Mouse (Mus musculus) kidney, postnatal 0 days (tissue): Measurements from ENCODE around the gene Gzmg. TPM values are rescaled to one million over a fixed set of nuclear protein-coding genes. Genes with fewer than 3 reads are reported as not detected.
"Not testable (repeated sequence)": the region's sequence is repeated elsewhere in the genome, so short reads cannot be mapped to it uniquely, and the experiment has no call there.

Experiments used
- ATAC-seq: fragments of 200-750 bp; cut with Nextera tagmentation; replicated peaks from 2 replicates; pipeline ENCODE4 v1.8.0; 2017; ENCODE audit warnings: low read depth, moderate number of reproducible peaks, moderate TSS enrichment, moderate library complexity; ENCODE audit not compliant: low FRiP score
- DNase-seq: peaks from one replicate; pipeline ENCODE4 v3.0.0-alpha.2; 2016; ENCODE audit warnings: low spot score
- H3K27ac ChIP-seq: fragments of 300-500 bp; sonication (generic); 2 replicates; pipeline ENCODE4 v1.5.1; 2014; ENCODE audit warnings: mild to moderate bottlenecking
- H3K27me3 ChIP-seq: fragments of 300-500 bp; sonication (generic); 2 replicates; pipeline ENCODE4 v1.6.1; 2014; ENCODE audit warnings: low read length, mixed read lengths; ENCODE audit not compliant: insufficient read depth
- H3K36me3 ChIP-seq: fragments of 300-500 bp; sonication (generic); 2 replicates; pipeline ENCODE4 v1.6.1; 2014; ENCODE audit warnings: low read length, mixed read lengths; ENCODE audit not compliant: insufficient read depth
- H3K4me1 ChIP-seq: fragments of 300-500 bp; sonication (generic); replicated peaks from 2 replicates; pipeline ENCODE4 v1.6.1; 2014; ENCODE audit warnings: antibody characterized with exemption, low read length, mixed read lengths; ENCODE audit not compliant: insufficient read depth
- H3K4me2 ChIP-seq: fragments of 300-500 bp; sonication (generic); 2 replicates; pipeline ENCODE4 v1.6.1; 2014; ENCODE audit warnings: mild to moderate bottlenecking, low read length, moderate library complexity, mixed read lengths
- H3K4me3 ChIP-seq: fragments of 300-500 bp; sonication (generic); replicated peaks from 2 replicates; pipeline ENCODE4 v1.5.1; 2014; ENCODE audit warnings: low read depth, low read length
- H3K9ac ChIP-seq: fragments of 300-500 bp; sonication (generic); 2 replicates; pipeline ENCODE4 v1.6.1; 2014; ENCODE audit warnings: low read depth, low read length
- H3K9me3 ChIP-seq: fragments of 300-500 bp; sonication (generic); replicated peaks from 2 replicates; pipeline ENCODE4 v1.6.1; 2016; ENCODE audit warnings: low read length, inconsistent platforms, mixed read lengths
- CTCF ChIP-seq: IDR thresholded peaks from 2 replicates; pipeline ENCODE4 v1.5.1; 2016; ENCODE audit warnings: antibody characterized with exemption, low read depth, mild to moderate bottlenecking, moderate library complexity
- WGBS: fragments of 180-500 bp; shearing (Covaris S2); extraction: QIAGEN DNeasy Blood & Tissue Kit; methylation state at CpG from one replicate; pipeline ENCODE4 v1.1.7; 2014; 5-methylcytosine and 5-hydroxymethylcytosine counted together
- polyA plus RNA-seq: library from polyadenylated mRNA; unstranded; fragments of >200 nt; fragmentation: Nextera tagmentation; extraction: Ambion mirVana; gene quantifications from 2 replicates; pipeline ENCODE4 v1.2.1, GENCODE M21; 2015

Gene Gzmg
- polyA plus RNA-seq, 1 experiment from 2014 or later = not detected

DNA sequence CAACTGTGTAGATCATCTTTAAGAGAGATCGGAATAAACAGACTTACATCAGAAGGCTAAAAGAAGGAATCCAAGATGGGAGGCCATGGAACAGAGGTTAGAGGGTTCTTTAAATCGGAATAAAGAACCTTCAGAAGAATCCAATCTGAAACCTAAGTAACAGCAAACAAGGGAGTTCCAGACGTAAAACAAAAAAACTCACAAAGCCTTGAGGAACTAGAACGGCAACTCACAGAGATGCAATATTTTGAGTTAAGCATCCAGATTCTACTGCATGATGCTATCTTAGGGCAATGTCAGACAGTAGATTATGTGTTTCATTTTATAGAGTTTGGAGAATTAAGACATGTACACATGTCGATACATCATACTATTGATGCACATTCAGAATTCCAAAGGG, 15.1 kb upstream of the Gzmg start, which contains the start of gene Gzmn:
Gene Gzmn, minus strand, starts transcription at position 101 of the 400 bp plus-strand sequence.
- Histone ChIP-seq H3K27me3 (no peaks in the 10 kb centered on the region), H3K36me3 (no peaks in the 10 kb centered on the region), H3K4me1 (no peaks in the 10 kb centered on the region), H3K9me3 (no peaks in the 10 kb centered on the region), H3K4me3 (no peak within 1 kb of the TSS), H3K4me2 (no peak within 1 kb of the TSS), H3K9ac (no peak within 1 kb of the TSS), H3K27ac (no peak within 1 kb of the TSS)
- no peak for TF ChIP-seq CTCF
- DNase-seq (no peak), ATAC-seq (no peak)
- 83% methylated on average over 5 of the region's 5 CpGs for WGBS

DNA sequence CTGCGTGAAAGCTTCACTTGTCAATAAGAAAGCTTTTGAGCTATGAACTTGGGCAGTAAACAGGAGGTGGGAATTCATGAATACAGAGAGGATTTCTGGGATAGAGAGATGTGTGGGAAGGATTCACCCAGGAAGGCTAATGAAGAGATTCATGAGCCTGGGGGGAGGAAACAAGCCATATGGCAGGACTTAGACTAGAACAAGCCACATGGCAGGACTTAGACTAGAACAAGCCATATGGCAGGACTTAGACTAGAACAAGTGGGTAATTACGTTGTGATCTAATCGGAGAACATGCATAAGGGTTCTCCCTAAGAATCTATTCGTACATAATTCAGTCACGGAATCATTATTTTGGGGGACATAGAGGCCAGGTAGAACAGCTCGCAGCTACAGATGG, 14.0 kb upstream of the Gzmg start:
- Histone ChIP-seq H3K27ac (no peak overlapping the region), H3K4me1 (no peaks in the 10 kb centered on the region), H3K4me2 (no peak overlapping the region), H3K27me3 (no peaks in the 10 kb centered on the region), H3K9me3 (no peaks in the 10 kb centered on the region), H3K9ac (no peak overlapping the region), H3K36me3 (no peaks in the 10 kb centered on the region), H3K4me3 (no peak overlapping the region)
- ATAC-seq (no peak), DNase-seq (no peak)
- WGBS = 94% methylated on average over 6 of the region's 6 CpGs
- no peak for TF ChIP-seq CTCF

DNA sequence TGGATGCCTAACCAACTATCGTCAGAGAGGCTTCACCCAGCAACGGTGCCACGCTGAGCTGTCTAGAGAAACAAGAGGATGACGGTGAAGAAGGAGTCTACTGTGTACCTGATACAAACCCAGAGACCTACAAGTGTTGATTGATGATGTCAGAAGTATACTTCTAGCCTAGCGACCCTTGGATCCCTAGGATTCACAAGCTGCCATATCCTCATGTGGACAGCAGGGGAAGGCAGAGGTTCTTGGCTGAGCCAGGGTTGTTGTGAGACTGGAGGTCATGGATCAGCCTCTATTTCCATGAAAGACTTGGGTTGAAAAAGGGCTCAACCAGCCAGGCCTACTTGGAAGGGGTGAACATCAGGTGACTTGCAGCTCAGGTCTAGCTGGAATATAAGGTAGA, 13.4 kb upstream of the Gzmg start:
- H3K27ac ChIP-seq = no peak overlapping the region
- no peak overlapping the region for H3K4me2 ChIP-seq
- DNase-seq (no peak), ATAC-seq (no peak)
- WGBS = 86% methylated on average over 5 of the region's 5 CpGs
- H3K4me1 ChIP-seq = no peaks in the 10 kb centered on the region
- no peak for TF ChIP-seq CTCF
- H3K36me3 ChIP-seq = no peaks in the 10 kb centered on the region
- H3K4me3 ChIP-seq = no peak overlapping the region
- H3K9me3 ChIP-seq = no peaks in the 10 kb centered on the region
- H3K27me3 ChIP-seq = no peaks in the 10 kb centered on the region
- no peak overlapping the region for H3K9ac ChIP-seq

DNA sequence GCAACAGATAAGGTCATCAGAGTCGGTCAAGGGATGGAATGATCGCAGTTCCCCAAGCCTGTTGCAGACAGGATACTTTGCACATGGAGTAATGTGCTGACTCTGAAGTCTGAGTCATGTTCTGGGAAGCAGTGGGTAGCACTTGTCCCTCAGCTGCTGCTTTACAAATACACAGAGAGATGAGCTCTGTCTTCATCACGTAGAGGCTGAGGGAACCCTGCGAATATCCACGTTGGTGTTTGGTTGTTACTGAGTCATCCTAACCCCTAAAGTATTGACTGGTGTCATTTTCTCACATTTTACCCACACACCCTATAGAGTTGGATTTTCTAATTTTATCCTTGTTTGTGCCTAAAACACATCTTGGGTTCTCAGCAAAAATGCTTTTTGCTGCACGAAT, 8.6 kb upstream of the Gzmg start:
- ATAC-seq (no peak), DNase-seq (no peak)
- Histone ChIP-seq H3K27ac (no peak overlapping the region), H3K4me1 (no peaks in the 10 kb centered on the region), H3K36me3 (no peaks in the 10 kb centered on the region), H3K4me2 (no peak overlapping the region), H3K9ac (no peak overlapping the region), H3K27me3 (no peaks in the 10 kb centered on the region), H3K9me3 (no peaks in the 10 kb centered on the region), H3K4me3 (no peak overlapping the region)
- 71% methylated on average over 6 of the region's 6 CpGs for WGBS
- no peak for TF ChIP-seq CTCF

DNA sequence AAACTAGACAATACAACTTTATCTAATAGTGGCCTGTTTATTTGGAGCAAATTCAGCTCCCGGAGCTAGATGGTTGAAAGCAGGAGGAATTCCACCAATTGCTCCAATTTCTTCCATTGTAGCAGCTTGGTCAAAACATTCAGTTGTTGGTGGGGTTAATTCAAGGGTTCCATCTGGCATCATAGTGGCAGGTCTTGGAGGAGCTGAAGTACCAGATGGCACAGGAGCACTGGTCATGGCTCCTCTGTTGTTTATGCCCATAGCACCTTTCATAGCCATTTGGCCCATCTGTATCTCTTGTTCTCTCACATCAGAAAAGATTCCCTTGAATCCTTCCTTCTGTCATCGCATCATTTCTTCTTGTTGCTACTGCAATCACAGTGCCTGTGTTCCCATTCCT, 2.7 kb upstream of the Gzmg start:
- Histone ChIP-seq H3K4me1 (no peaks in the 10 kb centered on the region), H3K36me3 (no peaks in the 10 kb centered on the region), H3K27me3 (no peaks in the 10 kb centered on the region), H3K27ac (no peak overlapping the region), H3K4me3 (no peak overlapping the region), H3K9me3 (no peaks in the 10 kb centered on the region), H3K9ac (no peak overlapping the region), H3K4me2 (no peak overlapping the region)
- DNase-seq (no peak), ATAC-seq (no peak)
- no peak for TF ChIP-seq CTCF
- WGBS = 87% methylated on average over 2 of the region's 2 CpGs

DNA sequence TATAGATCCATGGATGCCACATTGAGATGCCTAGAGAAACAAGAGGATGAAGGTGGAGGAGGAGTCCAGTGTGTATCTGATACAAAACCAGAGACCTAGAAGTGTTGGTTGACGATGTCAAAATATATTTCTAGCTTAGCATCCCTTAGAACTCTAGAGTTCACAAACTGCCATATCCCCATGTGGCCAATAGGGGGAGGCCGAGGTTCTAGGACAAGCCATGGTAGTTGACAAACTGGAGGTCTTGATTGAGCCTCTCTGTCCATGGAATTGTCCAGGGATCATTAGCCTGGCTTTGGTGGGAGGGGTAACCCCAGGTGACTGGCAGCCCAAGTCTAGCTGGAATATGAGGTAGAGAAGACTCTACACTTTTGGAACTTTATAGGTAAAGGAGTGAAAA, 4.0 kb downstream of the Gzmg start:
- DNase-seq = no peak

DNA sequence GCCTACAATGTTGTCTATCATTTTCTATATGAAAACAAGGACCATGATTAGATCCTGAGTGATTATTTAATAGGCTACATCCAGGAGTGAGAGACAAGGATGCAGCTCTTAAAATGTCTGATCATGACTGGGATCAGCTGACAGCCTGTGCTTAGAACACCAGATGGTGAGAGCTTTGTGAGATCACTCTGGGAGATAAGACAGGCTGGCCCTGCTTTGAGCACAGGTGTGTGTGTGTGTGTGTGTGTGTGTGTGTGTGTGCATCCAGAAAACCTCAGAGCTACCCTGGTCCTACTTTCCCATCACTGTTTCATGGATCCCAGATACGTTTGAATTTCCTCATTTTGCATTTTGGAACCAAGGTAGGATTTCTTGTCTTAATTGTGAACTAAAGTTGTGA, 25.7 kb downstream of the Gzmg start:
- not testable (repeated sequence) for H3K4me2 ChIP-seq, H3K9me3 ChIP-seq, H3K27me3 ChIP-seq, H3K4me1 ChIP-seq, DNase-seq, H3K27ac ChIP-seq, H3K4me3 ChIP-seq, ATAC-seq, H3K9ac ChIP-seq, H3K36me3 ChIP-seq
- 90% methylated on average over 1 of the region's 1 CpGs for WGBS

More for the DNA sequence above, 4.0 kb downstream of the Gzmg start:
- Histone ChIP-seq H3K4me1 (no peaks in the 10 kb centered on the region), H3K27ac (no peak overlapping the region), H3K9me3 (no peaks in the 10 kb centered on the region), H3K4me3 (no peak overlapping the region), H3K27me3 (no peaks in the 10 kb centered on the region), H3K9ac (no peak overlapping the region), H3K36me3 (no peaks in the 10 kb centered on the region), H3K4me2 (no peak overlapping the region)
- TF ChIP-seq CTCF = peak; percentile 27; the same call in 1 of the 2 replicates
- ATAC-seq = no peak
- 72% methylated on average over 2 of the region's 2 CpGs for WGBS

DNA sequence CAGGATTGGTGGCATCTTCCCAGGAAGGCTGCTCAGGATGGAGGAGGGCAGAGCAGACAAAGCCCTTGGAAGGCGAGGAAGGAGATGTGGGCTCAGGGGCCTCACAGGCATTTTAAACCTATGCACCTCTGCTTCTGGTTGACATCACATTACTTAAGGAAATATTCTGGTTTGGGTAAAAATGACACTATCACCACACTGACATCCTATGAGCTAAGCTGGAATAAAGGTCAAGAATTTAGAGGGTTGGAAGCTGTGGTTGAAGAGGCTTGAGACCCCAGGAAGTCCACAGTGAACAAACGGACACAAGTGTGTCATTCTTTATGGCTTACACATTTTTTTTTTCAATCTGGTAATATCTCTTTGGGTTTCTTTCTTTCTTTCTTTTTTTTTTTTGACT, 26.9 kb downstream of the Gzmg start, which contains the start of gene Gzmd:
Gene Gzmd, minus strand, starts transcription at position 101 of the 400 bp plus-strand sequence.
- not testable (repeated sequence) for H3K9me3 ChIP-seq, H3K27ac ChIP-seq, DNase-seq, H3K27me3 ChIP-seq, H3K36me3 ChIP-seq, H3K4me3 ChIP-seq, ATAC-seq, H3K4me1 ChIP-seq, H3K9ac ChIP-seq, H3K4me2 ChIP-seq
- 81% methylated on average over 2 of the region's 2 CpGs for WGBS
